Mouse (Mus musculus) hindbrain, postnatal 0 days (tissue): Measurements from ENCODE around the gene Bud23. TPM values are rescaled to one million over a fixed set of nuclear protein-coding genes. Genes with fewer than 3 reads are reported as not detected.

Experiments used
- ATAC-seq: fragments of 200-750 bp; cut with Nextera tagmentation; 2 replicates; pipeline ENCODE4 v1.8.0; 2017; ENCODE audit warnings: mild to moderate bottlenecking, moderate TSS enrichment, moderate library complexity
- DNase-seq: peaks from one replicate; pipeline ENCODE4 v3.0.0-alpha.2; 2015; ENCODE audit warnings: low spot score
- H3K27ac ChIP-seq: fragments of 300-500 bp; sonication (generic); 2 replicates; pipeline ENCODE4 v1.5.1; 2014; ENCODE audit warnings: mild to moderate bottlenecking
- H3K27me3 ChIP-seq: fragments of 300-500 bp; sonication (generic); 2 replicates; pipeline ENCODE4 v1.6.1; 2014; ENCODE audit warnings: low read length, mixed read lengths; ENCODE audit not compliant: insufficient read depth
- H3K36me3 ChIP-seq: fragments of 300-500 bp; sonication (generic); 2 replicates; pipeline ENCODE4 v1.6.1; 2014; ENCODE audit warnings: low read length, mixed read lengths; ENCODE audit not compliant: insufficient read depth
- H3K4me1 ChIP-seq: fragments of 300-500 bp; sonication (generic); 2 replicates; pipeline ENCODE4 v1.6.1; 2014; ENCODE audit warnings: antibody characterized with exemption, low read length, mixed read lengths; ENCODE audit not compliant: insufficient read depth
- H3K4me2 ChIP-seq: fragments of 300-500 bp; sonication (generic); 2 replicates; pipeline ENCODE4 v1.6.1; 2014; ENCODE audit warnings: low read depth, mild to moderate bottlenecking, low read length, moderate library complexity, mixed read lengths
- H3K4me3 ChIP-seq: fragments of 300-500 bp; sonication (generic); 2 replicates; pipeline ENCODE4 v1.5.1; 2014; ENCODE audit warnings: low read length
- H3K9ac ChIP-seq: fragments of 300-500 bp; sonication (generic); replicated peaks from 2 replicates; pipeline ENCODE4 v1.6.1; 2014; ENCODE audit warnings: mild to moderate bottlenecking, low read length, moderate library complexity, mixed read lengths
- H3K9me3 ChIP-seq: fragments of 300-500 bp; sonication (generic); 2 replicates; pipeline ENCODE4 v1.6.1; 2016; ENCODE audit warnings: low read length, mixed read lengths
- CTCF ChIP-seq: IDR thresholded peaks from 2 replicates; pipeline ENCODE4 v1.5.1; 2016; ENCODE audit warnings: antibody characterized with exemption, control low read depth, low read depth
- WGBS: fragments of 180-500 bp; shearing (Covaris S2); extraction: QIAGEN DNeasy Blood & Tissue Kit; methylation state at CpG from one replicate; pipeline ENCODE4 v1.1.7; 2014; 5-methylcytosine and 5-hydroxymethylcytosine counted together
- polyA plus RNA-seq: library from polyadenylated mRNA; unstranded; fragments of >200 nt; fragmentation: Nextera tagmentation; extraction: Ambion mirVana; gene quantifications from 2 replicates; pipeline ENCODE4 v1.2.1, GENCODE M21; 2015
- total RNA-seq: library from RNA; depleted of rRNA; stranded (reverse); fragments of >200 nt; gene quantifications from 2 replicates; pipeline ENCODE4 v1.2.3, GENCODE M21; 2014; rRNA removed

Bud23 gene
- total and polyA plus RNA-seq, 2 experiments from 2014 or later: 44.8 to 64.5 TPM

- Histone ChIP-seq H3K4me2 (no peak overlapping the region), H3K9me3 (no peaks in the 10 kb centered on the region), H3K4me1 (peaks cover 4% of the 10 kb centered on the region), H3K9ac (no peak overlapping the region), H3K36me3 (no peaks in the 10 kb centered on the region), H3K27ac (no peak overlapping the region), H3K27me3 (no peaks in the 10 kb centered on the region), H3K4me3 (no peak overlapping the region)
- TF ChIP-seq CTCF: no peak
- no peak for ATAC-seq
- DNase-seq: no peak
- 85% methylated on average over 25 of the region's 25 CpGs for WGBS
Observed at GRCm38 (mm10) chr5:135010841-135011743, 53.7 kb downstream of the Bud23 start.

- Histone ChIP-seq H3K27me3 (no peaks in the 10 kb centered on the region), H3K4me2 (peak overlapping the region; percentile 84), H3K36me3 (no peaks in the 10 kb centered on the region), H3K4me3 (peak overlapping the region; percentile 53), H3K9me3 (no peaks in the 10 kb centered on the region), H3K27ac (peak overlapping the region; percentile 98; the same call in 1 of the 2 replicates), H3K4me1 (peaks cover 4% of the 10 kb centered on the region), H3K9ac (peak overlapping the region; percentile 68)
- WGBS: 58% methylated on average over 7 of the region's 7 CpGs
- ATAC-seq (no peak), DNase-seq (no peak)
- no peak for TF ChIP-seq CTCF
Observed at GRCm38 (mm10) chr5:135010320-135010709, 54.4 kb downstream of the Bud23 start.

- H3K27me3 ChIP-seq: no peaks in the 10 kb centered on the region
- H3K36me3 ChIP-seq: no peaks in the 10 kb centered on the region
- H3K9me3 ChIP-seq: no peaks in the 10 kb centered on the region
- ATAC-seq (peak; percentile 84), DNase-seq (peak; percentile 87)
- WGBS: under 1% methylated on average over 35 of the region's 37 CpGs
- H3K4me1 ChIP-seq: peaks cover 4% of the 10 kb centered on the region
- peak overlapping the region; percentile 68 for H3K9ac ChIP-seq
- H3K4me2 ChIP-seq: peak overlapping the region; percentile 84
- peak overlapping the region; percentile 98 for H3K27ac ChIP-seq
- peak overlapping the region; percentile 53 for H3K4me3 ChIP-seq
- TF ChIP-seq CTCF: no peak
Observed at GRCm38 (mm10) chr5:135009590-135010319, 55.0 kb downstream of the Bud23 start.

GRCm38 (mm10) chr5:135008671-135009589, 55.8 kb downstream of the Bud23 start, which contains the start of gene Abhd11:
Gene Abhd11 (plus strand): TSS chr5:135009152.
- Histone ChIP-seq H3K27ac (peak within 1 kb of the TSS; percentile 98), H3K9ac (peak within 1 kb of the TSS; percentile 68), H3K4me1 (peaks cover 4% of the 10 kb centered on the region), H3K36me3 (no peaks in the 10 kb centered on the region), H3K4me3 (peak within 1 kb of the TSS; percentile 53), H3K4me2 (peak within 1 kb of the TSS; percentile 84), H3K9me3 (no peaks in the 10 kb centered on the region), H3K27me3 (no peaks in the 10 kb centered on the region)
- DNase-seq (peak; percentile 100), ATAC-seq (peak; percentile 92)
- peak; percentile 35 for TF ChIP-seq CTCF
- under 1% methylated on average over 52 of the region's 52 CpGs for whole genome bisulfite sequencing

- no peaks in the 10 kb centered on the region for H3K27me3 ChIP-seq
- peaks cover 4% of the 10 kb centered on the region for H3K4me1 ChIP-seq
- no peak for ATAC-seq
- peak overlapping the region; percentile 84 for H3K4me2 ChIP-seq
- peak overlapping the region; percentile 98 for H3K27ac ChIP-seq
- peak overlapping the region; percentile 68 for H3K9ac ChIP-seq
- H3K36me3 ChIP-seq: no peaks in the 10 kb centered on the region
- WGBS: 31% methylated on average over 16 of the region's 16 CpGs
- peak overlapping the region; percentile 53 for H3K4me3 ChIP-seq
- peak; percentile 31; the same call in 1 of the 2 replicates for TF ChIP-seq CTCF
- DNase-seq: peak; percentile 44
- no peaks in the 10 kb centered on the region for H3K9me3 ChIP-seq
Observed at GRCm38 (mm10) chr5:135007802-135008571, 56.8 kb downstream of the Bud23 start.

Other genes starting within 250 kb of the Bud23 start
- not detected in 2 replicates for gene Tmem270, start 158.2 kb downstream of the Bud23 start, total RNA-seq
- gene Tmem270, start 158.2 kb downstream of the Bud23 start, polyA plus RNA-seq: not detected in 2 replicates
- gene Cldn13, start 149.4 kb downstream of the Bud23 start, total RNA-seq: not detected in 2 replicates
- gene Cldn13, start 149.4 kb downstream of the Bud23 start, polyA plus RNA-seq: not detected in 2 replicates
- 8.1 and 10.9 TPM in 2 replicates for gene Mettl27, start 132.6 kb downstream of the Bud23 start, total RNA-seq
- gene Mettl27, start 132.6 kb downstream of the Bud23 start, polyA plus RNA-seq: 8.5 and 11.0 TPM in 2 replicates
- gene Cldn4, start 118.0 kb downstream of the Bud23 start, total RNA-seq: not detected in 2 replicates
- gene Cldn4, start 118.0 kb downstream of the Bud23 start, polyA plus RNA-seq: not detected in 2 replicates
- gene Cldn3, start 78.7 kb downstream of the Bud23 start, total RNA-seq: 3.6 and 10.5 TPM in 2 replicates
- 4.7 and 5.9 TPM in 2 replicates for gene Cldn3, start 78.7 kb downstream of the Bud23 start, polyA plus RNA-seq
- 60.7 and 72.4 TPM in 2 replicates for gene Abhd11, start 55.8 kb downstream of the Bud23 start, total RNA-seq
- gene Abhd11, start 55.8 kb downstream of the Bud23 start, polyA plus RNA-seq: 81.7 and 83.7 TPM in 2 replicates
- 141 and 149 TPM in 2 replicates for gene Stx1a, start 41.5 kb downstream of the Bud23 start, total RNA-seq
- gene Stx1a, start 41.5 kb downstream of the Bud23 start, polyA plus RNA-seq: 118 and 126 TPM in 2 replicates
- gene Dnajc30, start 757 bp downstream of the Bud23 start, total RNA-seq: 14.7 and 19.6 TPM in 2 replicates
- gene Dnajc30, start 757 bp downstream of the Bud23 start, polyA plus RNA-seq: 43.4 and 45.3 TPM in 2 replicates
- 97.1 and 100 TPM in 2 replicates for gene Vps37d, start 13.3 kb upstream of the Bud23 start, total RNA-seq
- 28.6 and 30.0 TPM in 2 replicates for gene Vps37d, start 13.3 kb upstream of the Bud23 start, polyA plus RNA-seq
- 0.58 and 2.3 TPM in 2 replicates for gene Mlxipl, start 24.9 kb upstream of the Bud23 start, total RNA-seq
- gene Mlxipl, start 24.9 kb upstream of the Bud23 start, polyA plus RNA-seq: 0.86 and 1.4 TPM in 2 replicates
- gene Tbl2, start 84.7 kb upstream of the Bud23 start, total RNA-seq: 36.9 and 43.7 TPM in 2 replicates
- gene Tbl2, start 84.7 kb upstream of the Bud23 start, polyA plus RNA-seq: 10.7 and 12.3 TPM in 2 replicates
- gene Bcl7b, start 103.3 kb upstream of the Bud23 start, total RNA-seq: 13.7 and 18.5 TPM in 2 replicates
- 32.5 and 36.4 TPM in 2 replicates for gene Bcl7b, start 103.3 kb upstream of the Bud23 start, polyA plus RNA-seq
- gene Baz1b, start 122.3 kb upstream of the Bud23 start, total RNA-seq: 35.5 and 42.9 TPM in 2 replicates
- 15.8 and 16.7 TPM in 2 replicates for gene Baz1b, start 122.3 kb upstream of the Bud23 start, polyA plus RNA-seq
- gene Fzd9, start 186.3 kb upstream of the Bud23 start, total RNA-seq: 35.1 and 49.8 TPM in 2 replicates
- gene Fzd9, start 186.3 kb upstream of the Bud23 start, polyA plus RNA-seq: 18.0 TPM in 2 replicates